Mouse (Mus musculus) forebrain, embryonic 14.5 days (tissue): ENCODE results near the gene Tbc1d22a. TPM values are rescaled to one million over a fixed set of nuclear protein-coding genes. Genes with fewer than 3 reads are reported as not detected.

Source experiments
- ATAC-seq: fragments of 200-750 bp; cut with Nextera tagmentation; 2 replicates; pipeline ENCODE4 v1.8.0; 2017; ENCODE audit warnings: mild to moderate bottlenecking, moderate library complexity
- DNase-seq: peaks from one replicate; pipeline ENCODE4 v3.0.0-alpha.2; 2015; ENCODE audit warnings: low spot score
- H3K27ac ChIP-seq: fragments of 300-500 bp; sonication (generic); 2 replicates; pipeline ENCODE4 v1.5.1; 2014; ENCODE audit warnings: low read depth, mild to moderate bottlenecking, control low read depth, low read length, moderate library complexity
- H3K27me3 ChIP-seq: fragments of 300-500 bp; sonication (generic); replicated peaks from 2 replicates; pipeline ENCODE4 v1.6.1; 2014; ENCODE audit warnings: low read length, control low read depth, mixed read lengths; ENCODE audit not compliant: control insufficient read depth, insufficient read depth
- H3K36me3 ChIP-seq: fragments of 300-500 bp; sonication (generic); 2 replicates; pipeline ENCODE4 v1.6.1; 2014; ENCODE audit warnings: low read length, control low read depth; ENCODE audit not compliant: control insufficient read depth, insufficient read depth
- H3K4me1 ChIP-seq: fragments of 300-500 bp; sonication (generic); 2 replicates; pipeline ENCODE4 v1.6.1; 2014; ENCODE audit warnings: antibody characterized with exemption, low read length, control low read depth; ENCODE audit not compliant: control insufficient read depth, insufficient read depth
- H3K4me2 ChIP-seq: fragments of 300-500 bp; sonication (generic); 2 replicates; pipeline ENCODE4 v1.6.1; 2014; ENCODE audit warnings: mild to moderate bottlenecking, control low read depth, low read length
- H3K4me3 ChIP-seq: fragments of 300-500 bp; sonication (generic); 2 replicates; pipeline ENCODE4 v1.5.1; 2014; ENCODE audit warnings: low read depth, low read length, control low read depth
- H3K9ac ChIP-seq: fragments of 300-500 bp; sonication (generic); 2 replicates; pipeline ENCODE4 v1.6.1; 2014; ENCODE audit warnings: mild to moderate bottlenecking, low read length, control low read depth, moderate library complexity
- H3K9me3 ChIP-seq: fragments of 300-500 bp; sonication (generic); replicated peaks from 2 replicates; pipeline ENCODE4 v1.6.1; 2016; ENCODE audit warnings: low read length, control low read depth, mixed read lengths; ENCODE audit not compliant: control insufficient read depth
- WGBS: fragments of 180-500 bp; shearing (Covaris S2); extraction: QIAGEN DNeasy Blood & Tissue Kit; methylation state at CpG from one replicate; pipeline ENCODE4 v1.1.7; 2014; 5-methylcytosine and 5-hydroxymethylcytosine counted together
- polyA plus RNA-seq: library from polyadenylated mRNA; unstranded; fragments of >200 nt; fragmentation: Nextera tagmentation; extraction: Ambion mirVana; gene quantifications from 2 replicates; pipeline ENCODE4 v1.2.1, GENCODE M21; 2014

Gene Tbc1d22a
- polyA plus RNA-seq, 1 experiment from 2014 or later: 8.0 TPM

- DNase-seq: no peak
- H3K27ac ChIP-seq: no peak overlapping the region
- no peaks in the 10 kb centered on the region for H3K27me3 ChIP-seq
- no peak for ATAC-seq
- H3K4me1 ChIP-seq: 0 out of 2 replicates have a peak, but pooled peaks cover 4% of the 10 kb centered on the region
- no peak overlapping the region for H3K4me2 ChIP-seq
- 83% methylated on average over 22 of the region's 22 CpGs for WGBS
- H3K4me3 ChIP-seq: no peak overlapping the region
- no peaks in the 10 kb centered on the region for H3K36me3 ChIP-seq
- no peaks in the 10 kb centered on the region for H3K9me3 ChIP-seq
- H3K9ac ChIP-seq: no peak overlapping the region
Measured at GRCm38 (mm10) chr15:86234517-86235441, 20.5 kb downstream of the Tbc1d22a start.

DNA sequence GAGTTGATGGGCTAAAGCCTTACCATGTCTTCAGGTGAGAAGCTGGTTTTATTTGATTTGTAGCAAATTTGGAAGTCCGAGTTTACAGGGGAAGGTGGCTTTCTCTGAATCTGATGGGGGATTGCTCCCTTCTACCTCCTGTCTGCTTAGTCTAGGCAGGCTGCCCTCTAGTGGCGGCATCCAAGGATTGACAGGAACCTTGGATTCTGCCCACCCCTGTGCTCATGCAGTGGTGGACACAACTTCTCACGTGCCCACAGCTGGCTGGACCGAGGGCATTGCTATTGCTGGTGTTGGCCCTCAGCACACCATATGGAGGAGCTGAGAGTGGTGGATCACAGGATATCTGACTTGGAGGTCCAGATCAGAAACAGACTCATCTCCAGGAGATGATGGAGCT, 22.0 kb downstream of the Tbc1d22a start:
- ATAC-seq: no peak
- DNase-seq: peak; percentile 54
- no peaks in the 10 kb centered on the region for H3K27me3 ChIP-seq
- 0 out of 2 replicates have a peak, but pooled peaks cover 4% of the 10 kb centered on the region for H3K4me1 ChIP-seq
- no peaks in the 10 kb centered on the region for H3K9me3 ChIP-seq
- H3K27ac ChIP-seq: no peak overlapping the region
- 36% methylated on average over 4 of the region's 4 CpGs for WGBS
- peaks cover 6% of the 10 kb centered on the region; the same call in 1 of the 2 replicates for H3K36me3 ChIP-seq
- no peak overlapping the region for H3K9ac ChIP-seq
- H3K4me3 ChIP-seq: no peak overlapping the region
- no peak overlapping the region for H3K4me2 ChIP-seq

DNA sequence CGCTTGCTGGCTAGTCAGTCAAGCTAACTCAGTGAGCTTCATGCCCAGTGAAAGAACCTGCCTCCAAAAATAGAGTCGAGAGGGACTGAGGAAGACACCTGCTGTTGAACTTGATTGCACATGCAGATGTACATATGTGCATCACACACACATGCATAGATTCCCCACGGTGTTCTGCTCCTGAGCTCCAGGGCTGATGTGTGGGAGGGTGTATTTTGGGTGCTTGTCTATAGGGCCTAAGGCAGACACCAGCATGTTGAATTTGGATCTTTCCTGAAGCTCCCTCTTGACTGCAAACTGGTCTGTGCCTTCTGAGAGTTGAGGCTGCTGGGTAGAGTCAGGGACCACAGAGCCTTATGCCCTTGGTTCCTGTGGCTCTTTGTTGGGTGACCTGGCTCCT, 23.8 kb downstream of the Tbc1d22a start:
- Histone ChIP-seq H3K27me3 (no peaks in the 10 kb centered on the region), H3K9ac (no peak overlapping the region), H3K36me3 (peaks cover 6% of the 10 kb centered on the region; the same call in 1 of the 2 replicates), H3K9me3 (no peaks in the 10 kb centered on the region), H3K4me2 (no peak overlapping the region), H3K4me1 (no peaks in the 10 kb centered on the region), H3K27ac (no peak overlapping the region), H3K4me3 (no peak overlapping the region)
- ATAC-seq: no peak
- no peak for DNase-seq
- WGBS: 90% methylated on average over 3 of the region's 3 CpGs

- H3K27ac ChIP-seq: no peak overlapping the region
- WGBS: 89% methylated on average over 6 of the region's 6 CpGs
- DNase-seq: no peak
- H3K36me3 ChIP-seq: peaks cover 6% of the 10 kb centered on the region; the same call in 1 of the 2 replicates
- ATAC-seq: no peak
- no peaks in the 10 kb centered on the region for H3K9me3 ChIP-seq
- no peak overlapping the region for H3K9ac ChIP-seq
- H3K4me3 ChIP-seq: no peak overlapping the region
- H3K27me3 ChIP-seq: no peaks in the 10 kb centered on the region
- no peak overlapping the region for H3K4me2 ChIP-seq
- no peaks in the 10 kb centered on the region for H3K4me1 ChIP-seq
Measured at GRCm38 (mm10) chr15:86239068-86239467, 24.8 kb downstream of the Tbc1d22a start.

DNA sequence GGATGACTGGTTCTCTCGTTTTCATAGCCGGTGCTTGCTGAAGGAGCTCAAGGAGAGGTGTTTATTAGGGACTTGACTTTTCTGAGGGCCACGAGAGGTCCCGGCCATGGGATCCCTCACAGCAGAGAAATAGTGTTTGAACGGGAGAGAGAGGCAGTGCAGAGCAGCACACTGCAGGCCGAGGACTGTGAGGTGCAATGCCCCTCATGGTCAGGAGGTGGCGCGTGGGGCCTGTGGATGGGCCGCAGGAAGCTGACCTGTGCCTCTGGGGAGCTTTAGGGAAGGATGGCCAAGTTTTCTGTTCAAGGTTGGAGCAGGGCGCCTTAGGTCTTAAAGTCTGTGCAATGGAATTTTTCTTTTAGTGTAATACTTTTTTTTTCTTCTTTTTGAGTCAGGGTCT, 25.5 kb downstream of the Tbc1d22a start:
- H3K4me3 ChIP-seq: no peak overlapping the region
- no peak overlapping the region for H3K9ac ChIP-seq
- H3K27ac ChIP-seq: no peak overlapping the region
- H3K4me1 ChIP-seq: no peaks in the 10 kb centered on the region
- DNase-seq (peak; percentile 53), ATAC-seq (peak; percentile 50)
- no peak overlapping the region for H3K4me2 ChIP-seq
- H3K9me3 ChIP-seq: no peaks in the 10 kb centered on the region
- H3K27me3 ChIP-seq: no peaks in the 10 kb centered on the region
- peaks cover 6% of the 10 kb centered on the region; the same call in 1 of the 2 replicates for H3K36me3 ChIP-seq
- WGBS: 32% methylated on average over 10 of the region's 10 CpGs

DNA sequence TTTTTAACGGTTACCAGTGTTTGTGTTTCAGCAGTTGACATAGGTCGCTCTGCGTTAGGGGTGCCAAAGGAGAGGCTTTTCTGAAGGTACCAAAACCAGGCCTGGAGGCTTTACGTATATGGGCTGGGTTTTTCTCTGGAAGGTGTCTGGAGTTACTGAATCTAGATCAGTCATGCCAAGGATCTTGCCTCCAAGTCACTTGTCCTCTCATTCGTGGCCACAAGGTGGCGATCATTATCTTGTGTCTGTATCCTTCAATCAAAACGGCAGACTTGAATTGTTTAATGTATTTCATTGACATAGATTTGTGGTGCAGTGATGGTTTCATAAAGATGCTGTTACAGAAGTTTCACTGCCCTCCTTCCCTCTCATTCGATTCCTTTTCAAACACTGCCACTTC, 29.4 kb downstream of the Tbc1d22a start:
- ATAC-seq: no peak
- WGBS: 36% methylated on average over 8 of the region's 8 CpGs

GRCm38 (mm10) chr15:86244380-86244779, 30.1 kb downstream of the Tbc1d22a start:
- no peak overlapping the region for H3K27ac ChIP-seq
- no peaks in the 10 kb centered on the region for H3K27me3 ChIP-seq
- no peak overlapping the region for H3K9ac ChIP-seq
- no peak overlapping the region for H3K4me3 ChIP-seq
- ATAC-seq (no peak), DNase-seq (no peak)
- H3K4me2 ChIP-seq: no peak overlapping the region
- peaks cover 10% of the 10 kb centered on the region; the same call in 1 of the 2 replicates for H3K36me3 ChIP-seq
- no peaks in the 10 kb centered on the region for H3K4me1 ChIP-seq
- 92% methylated on average over 2 of the region's 2 CpGs for WGBS
- H3K9me3 ChIP-seq: no peaks in the 10 kb centered on the region

More for the DNA sequence above, 29.4 kb downstream of the Tbc1d22a start:
- Histone ChIP-seq H3K27ac (no peak overlapping the region), H3K9ac (no peak overlapping the region), H3K4me3 (no peak overlapping the region), H3K27me3 (no peaks in the 10 kb centered on the region), H3K4me1 (no peaks in the 10 kb centered on the region), H3K4me2 (no peak overlapping the region), H3K9me3 (no peaks in the 10 kb centered on the region), H3K36me3 (peaks cover 10% of the 10 kb centered on the region; the same call in 1 of the 2 replicates)
- peak; percentile 91 for DNase-seq

- DNase-seq (peak; percentile 80), ATAC-seq (peak; percentile 79)
- peaks cover 4% of the 10 kb centered on the region; the same call in 1 of the 2 replicates for H3K36me3 ChIP-seq
- H3K4me1 ChIP-seq: peaks cover 8% of the 10 kb centered on the region; the same call in 1 of the 2 replicates
- H3K4me2 ChIP-seq: no peak overlapping the region
- no peak overlapping the region for H3K9ac ChIP-seq
- H3K9me3 ChIP-seq: no peaks in the 10 kb centered on the region
- no peak overlapping the region for H3K27ac ChIP-seq
- H3K4me3 ChIP-seq: no peak overlapping the region
- 53% methylated on average over 9 of the region's 9 CpGs for WGBS
- no peaks in the 10 kb centered on the region for H3K27me3 ChIP-seq
Measured at GRCm38 (mm10) chr15:86250269-86250668, 36.0 kb downstream of the Tbc1d22a start.

GRCm38 (mm10) chr15:86252130-86252529, 37.9 kb downstream of the Tbc1d22a start:
- DNase-seq: no peak
- H3K4me2 ChIP-seq: no peak overlapping the region
- no peak for ATAC-seq
- peaks cover 10% of the 10 kb centered on the region; the same call in 1 of the 2 replicates for H3K4me1 ChIP-seq
- H3K9me3 ChIP-seq: no peaks in the 10 kb centered on the region
- H3K27me3 ChIP-seq: no peaks in the 10 kb centered on the region
- no peaks in the 10 kb centered on the region for H3K36me3 ChIP-seq
- H3K27ac ChIP-seq: no peak overlapping the region
- H3K9ac ChIP-seq: no peak overlapping the region
- H3K4me3 ChIP-seq: no peak overlapping the region
